8 mouse cellular contexts compared by ENCODE assay signal in the genomic region with DNA sequence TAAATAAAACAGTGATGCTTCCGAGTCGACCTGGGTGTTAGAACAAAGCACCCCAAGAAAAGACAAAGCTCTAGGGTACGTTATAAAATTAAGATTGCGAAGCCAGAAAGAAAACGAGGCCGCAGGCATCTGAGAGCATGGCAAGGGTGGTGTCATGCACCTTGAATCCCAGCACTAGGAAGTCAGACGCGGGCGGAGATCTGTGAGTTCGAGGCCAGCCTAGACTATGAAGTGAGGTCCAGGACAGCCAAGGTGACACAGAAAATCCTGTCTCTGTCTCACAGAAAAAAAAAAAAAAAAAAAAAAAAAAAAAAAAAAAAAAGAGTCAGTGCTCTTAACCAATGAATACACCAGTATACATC. TPM values are rescaled to one million over a fixed set of nuclear protein-coding genes. Genes with fewer than 3 reads are reported as not detected.
A peak's percentile ranks its signal among the peaks of the same experiment; 100 is the strongest.
DNase-seq lines count a peak whose midpoint lies in the region; ATAC-seq and TF ChIP-seq lines count a peak whose summit lies in the region.

No protein-coding gene starts in this region.

- H3K27ac ChIP-seq in forebrain, embryonic 15.5 days (replicated peaks): peak overlapping the region; percentile 64
- H3K27ac ChIP-seq in limb, embryonic 14.5 days (replicated peaks; ENCODE audit: low read depth, low read length): no peak overlapping the region
- no peak overlapping the region for H3K27ac ChIP-seq in neural tube, embryonic 11.5 days (ENCODE audit: low read depth, low read length)

- TF ChIP-seq POLR2A in limb, embryonic 14.5 days (IDR thresholded peaks at IDR 0.05; ENCODE audit: borderline replicate concordance, extremely low read depth, insufficient read depth, insufficient read length): no peak

- peak overlapping the region; percentile 48 for H3K9ac ChIP-seq in forebrain, embryonic 15.5 days (replicated peaks)
- peak overlapping the region; percentile 53 for H3K9ac ChIP-seq in limb, embryonic 14.5 days (ENCODE audit: low read depth, low read length, severe bottlenecking)
- no peak overlapping the region for H3K9ac ChIP-seq in neural tube, embryonic 11.5 days (ENCODE audit: low read length)

- H3K4me1 ChIP-seq in forebrain, embryonic 15.5 days: peaks cover 18% of the 10 kb centered on the region
- H3K4me1 ChIP-seq in limb, embryonic 14.5 days (ENCODE audit: control insufficient read depth, insufficient read depth, low read length): peaks cover 12% of the 10 kb centered on the region
- peaks cover 11% of the 10 kb centered on the region for H3K4me1 ChIP-seq in neural tube, embryonic 11.5 days (ENCODE audit: control insufficient read depth, insufficient read depth, low read length)

- peak overlapping the region; percentile 98 for H3K4me3 ChIP-seq in forebrain, embryonic 15.5 days
- H3K4me3 ChIP-seq in limb, embryonic 14.5 days (replicated peaks; ENCODE audit: low read length): peak overlapping the region; percentile 97
- peak overlapping the region; percentile 90 for H3K4me3 ChIP-seq in neural tube, embryonic 11.5 days (ENCODE audit: low read depth, low read length)

- WGBS in forebrain, embryonic 15.5 days: 12% methylated on average over 10 of the region's 10 CpGs
- 10% methylated on average over 10 of the region's 10 CpGs for WGBS in limb, embryonic 14.5 days
- 15% methylated on average over 10 of the region's 10 CpGs for WGBS in neural tube, embryonic 11.5 days

- no peaks in the 10 kb centered on the region for H3K9me3 ChIP-seq in forebrain, embryonic 15.5 days
- H3K9me3 ChIP-seq in limb, embryonic 14.5 days (ENCODE audit: control insufficient read depth, low read length): 0 out of 2 replicates have a peak, but pooled peaks cover 3% of the 10 kb centered on the region
- H3K9me3 ChIP-seq in neural tube, embryonic 11.5 days (ENCODE audit: control insufficient read depth, low read length): no peaks in the 10 kb centered on the region

- H3K27me3 ChIP-seq in forebrain, embryonic 15.5 days: no peaks in the 10 kb centered on the region
- no peaks in the 10 kb centered on the region for H3K27me3 ChIP-seq in limb, embryonic 14.5 days (ENCODE audit: control insufficient read depth, insufficient read depth, low read length)
- H3K27me3 ChIP-seq in neural tube, embryonic 11.5 days (ENCODE audit: control insufficient read depth, insufficient read depth, low read length): no peaks in the 10 kb centered on the region

- H3K36me3 ChIP-seq in forebrain, embryonic 15.5 days: no peaks in the 10 kb centered on the region
- peaks cover 8% of the 10 kb centered on the region; the same call in 1 of the 2 replicates for H3K36me3 ChIP-seq in limb, embryonic 14.5 days (ENCODE audit: control insufficient read depth, insufficient read depth, low read length)
- H3K36me3 ChIP-seq in neural tube, embryonic 11.5 days (ENCODE audit: control insufficient read depth, insufficient read depth, low read length): no peaks in the 10 kb centered on the region

- H3K4me2 ChIP-seq in forebrain, embryonic 15.5 days (replicated peaks): peak overlapping the region; percentile 51
- H3K4me2 ChIP-seq in limb, embryonic 14.5 days (replicated peaks; ENCODE audit: low read depth, low read length, severe bottlenecking): peak overlapping the region; percentile 50
- H3K4me2 ChIP-seq in neural tube, embryonic 11.5 days (ENCODE audit: low read depth): peak overlapping the region; percentile 47

- peak; percentile 35 for ATAC-seq in forebrain, embryonic 15.5 days (replicated peaks)
- no peak for ATAC-seq in limb, embryonic 14.5 days (ENCODE audit: low FRiP score, low read depth)
- peak; percentile 21 for ATAC-seq in neural tube, embryonic 11.5 days (ENCODE audit: insufficient read depth, low FRiP score, low TSS enrichment)
- ATAC-seq in monocyte, adult 5-6 weeks (replicated peaks; ENCODE audit: insufficient number of reproducible peaks, low FRiP score, low TSS enrichment, poor library complexity, severe bottlenecking): no peak

- peak; percentile 65 to 69 for DNase-seq in cerebellum, postnatal 10 days
- DNase-seq in cerebellum, adult 18-20 months: no peak
- DNase-seq in ovary, postnatal 10 days (ENCODE audit: low spot score): peak; percentile 15
- DNase-seq in ovary, adult 18-20 months (ENCODE audit: low spot score): no peak
- no peak for DNase-seq in limb, embryonic 14.5 days (ENCODE audit: low spot score)
- no peak for DNase-seq in neural tube, embryonic 11.5 days (ENCODE audit: low spot score)

RNA-seq across cellular contexts. Expression of a gene that starts 0.6 kb away (rescaled TPM):
- 16.5 and 17.3 TPM in 2 replicates for polyA plus RNA-seq in forebrain, embryonic 15.5 days (2015; fragmentation: Nextera tagmentation; extraction: Ambion mirVana)
- 48.5 and 50.6 TPM in 2 replicates for polyA plus RNA-seq in limb, embryonic 14.5 days (2012; rRNA removed)
- polyA plus RNA-seq in limb, embryonic 14.5 days (2014; fragmentation: Nextera tagmentation; extraction: Ambion mirVana): 15.8 and 16.8 TPM in 2 replicates
- polyA plus RNA-seq in neural tube, embryonic 11.5 days (2014; fragmentation: Nextera tagmentation; extraction: Ambion mirVana): 17.8 and 20.3 TPM in 2 replicates
- total RNA-seq in monocyte, adult 5-6 weeks (2017): 18.4 to 35.5 TPM (median 22.3 TPM) in 3 replicates

RNA-seq across cellular contexts. Expression of a gene that starts 20.1 kb away (rescaled TPM):
- polyA plus RNA-seq in forebrain, embryonic 15.5 days (2015; fragmentation: Nextera tagmentation; extraction: Ambion mirVana): 226 and 235 TPM in 2 replicates
- 160 and 203 TPM in 2 replicates for polyA plus RNA-seq in limb, embryonic 14.5 days (2012; rRNA removed)
- 260 and 268 TPM in 2 replicates for polyA plus RNA-seq in limb, embryonic 14.5 days (2014; fragmentation: Nextera tagmentation; extraction: Ambion mirVana)
- 256 and 261 TPM in 2 replicates for polyA plus RNA-seq in neural tube, embryonic 11.5 days (2014; fragmentation: Nextera tagmentation; extraction: Ambion mirVana)
- 64.5 to 128 TPM (median 77.2 TPM) in 3 replicates for total RNA-seq in monocyte, adult 5-6 weeks (2017)

RNA-seq across cellular contexts. Expression of a gene that starts 33.3 kb away (rescaled TPM):
- polyA plus RNA-seq in forebrain, embryonic 15.5 days (2015; fragmentation: Nextera tagmentation; extraction: Ambion mirVana): 62.7 and 68.2 TPM in 2 replicates
- polyA plus RNA-seq in limb, embryonic 14.5 days (2012; rRNA removed): 88.6 and 124 TPM in 2 replicates
- polyA plus RNA-seq in limb, embryonic 14.5 days (2014; fragmentation: Nextera tagmentation; extraction: Ambion mirVana): 66.2 and 75.7 TPM in 2 replicates
- polyA plus RNA-seq in neural tube, embryonic 11.5 days (2014; fragmentation: Nextera tagmentation; extraction: Ambion mirVana): 76.1 and 79.2 TPM in 2 replicates
- 149 to 161 TPM (median 154 TPM) in 3 replicates for total RNA-seq in monocyte, adult 5-6 weeks (2017)

RNA-seq across cellular contexts. Expression of a gene that starts 39.4 kb away (rescaled TPM):
- polyA plus RNA-seq in forebrain, embryonic 15.5 days (2015; fragmentation: Nextera tagmentation; extraction: Ambion mirVana): not detected in 2 replicates
- 0.08 and 0.18 TPM in 2 replicates for polyA plus RNA-seq in limb, embryonic 14.5 days (2012; rRNA removed)
- not detected in 2 replicates for polyA plus RNA-seq in limb, embryonic 14.5 days (2014; fragmentation: Nextera tagmentation; extraction: Ambion mirVana)
- polyA plus RNA-seq in neural tube, embryonic 11.5 days (2014; fragmentation: Nextera tagmentation; extraction: Ambion mirVana): not detected in 2 replicates
- 64.0 to 201 TPM (median 71.7 TPM) in 3 replicates for total RNA-seq in monocyte, adult 5-6 weeks (2017)

RNA-seq across cellular contexts. Expression of a gene that starts 44.1 kb away (rescaled TPM):
- polyA plus RNA-seq in forebrain, embryonic 15.5 days (2015; fragmentation: Nextera tagmentation; extraction: Ambion mirVana): 49.7 and 50.0 TPM in 2 replicates
- polyA plus RNA-seq in limb, embryonic 14.5 days (2012; rRNA removed): 35.7 and 39.7 TPM in 2 replicates
- polyA plus RNA-seq in limb, embryonic 14.5 days (2014; fragmentation: Nextera tagmentation; extraction: Ambion mirVana): 26.7 and 27.0 TPM in 2 replicates
- polyA plus RNA-seq in neural tube, embryonic 11.5 days (2014; fragmentation: Nextera tagmentation; extraction: Ambion mirVana): 52.3 and 53.9 TPM in 2 replicates
- 33.3 to 49.0 TPM (median 35.4 TPM) in 3 replicates for total RNA-seq in monocyte, adult 5-6 weeks (2017)

Comparison
In these comparisons a context has a peak if more than half of its experiments do, and no peak if none do; other contexts are left out.
1. DNase-seq: peak in cerebellum, postnatal 10 days (2 of 2) and ovary, postnatal 10 days (single experiment); none in cerebellum, adult 18-20 months (0 of 2), ovary, adult 18-20 months (single experiment), limb, embryonic 14.5 days (single experiment) and neural tube, embryonic 11.5 days (single experiment).
2. ATAC-seq: peak in forebrain, embryonic 15.5 days (single experiment) and neural tube, embryonic 11.5 days (single experiment); none in limb, embryonic 14.5 days (single experiment) and monocyte, adult 5-6 weeks (single experiment).
3. Peak in every context shown above with its lines, with median percentiles within 50 percentile points of each other: H3K4me2 ChIP-seq and H3K4me3 ChIP-seq.